Mouse (Mus musculus) urinary bladder, postnatal 4 days (tissue): Measurements from ENCODE around the gene Gramd1a.

ENCODE experiments used
- DNase-seq, 2 experiments: peaks; one replicate each; pipeline ENCODE4 v3.0.0; 2021 to 2022; ENCODE audit warnings: low spot score in 2 of 2

Gene Gramd1a

DNA sequence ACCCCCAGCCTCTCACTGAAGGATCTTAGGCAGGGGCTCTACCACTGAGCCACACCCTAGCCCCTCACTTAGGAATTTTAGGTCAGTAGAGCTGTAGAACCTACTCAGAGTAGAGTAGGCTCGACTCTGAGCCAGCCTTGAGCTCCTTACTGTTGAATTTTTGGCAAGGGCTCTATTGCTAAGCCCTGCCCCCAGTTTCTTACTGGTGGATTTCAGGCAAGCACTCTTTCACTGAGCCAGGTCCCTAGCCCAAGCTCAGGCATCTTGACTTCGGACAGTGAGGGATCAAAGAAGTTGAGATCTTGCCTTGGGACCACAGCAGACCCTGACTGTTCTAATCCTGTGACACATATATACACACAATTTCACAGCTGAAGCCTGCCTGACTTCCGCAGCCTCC, 32.0 kb downstream of the Gramd1a start:
- no peak for DNase-seq

- no peak for DNase-seq
These were observed 32.8 kb downstream of the Gramd1a start for GRCm38 (mm10) chr7:31122641-31123631.

DNA sequence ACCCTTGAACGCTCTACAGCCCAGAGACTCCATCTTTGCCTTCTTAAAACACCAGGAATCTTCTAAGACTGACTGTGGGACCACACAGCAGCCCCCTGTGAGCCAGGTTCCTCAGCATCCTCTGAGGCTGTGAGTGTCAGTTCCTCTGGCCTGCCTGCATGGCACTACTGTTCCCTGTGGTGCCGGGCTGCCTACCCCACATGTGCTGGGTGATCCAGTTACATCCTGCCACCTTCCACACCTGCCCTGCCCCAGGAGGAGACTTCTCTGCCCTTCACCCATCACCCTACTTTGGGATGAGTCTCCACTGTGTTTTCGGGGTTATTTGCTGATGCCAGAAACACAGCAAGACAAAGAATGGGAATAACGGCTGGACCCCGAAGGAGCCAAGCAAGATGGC, 36.1 kb downstream of the Gramd1a start:
- DNase-seq = no peak

- no peak for DNase-seq
These were observed 37.2 kb downstream of the Gramd1a start for GRCm38 (mm10) chr7:31118486-31118885.

GRCm38 (mm10) chr7:31117465-31117864, 38.2 kb downstream of the Gramd1a start:
- no peak for DNase-seq

- DNase-seq = no peak
These were observed 39.0 kb downstream of the Gramd1a start for GRCm38 (mm10) chr7:31116721-31117145.

- no peak for DNase-seq
These were observed 40.1 kb downstream of the Gramd1a start for GRCm38 (mm10) chr7:31115587-31116043.

DNA sequence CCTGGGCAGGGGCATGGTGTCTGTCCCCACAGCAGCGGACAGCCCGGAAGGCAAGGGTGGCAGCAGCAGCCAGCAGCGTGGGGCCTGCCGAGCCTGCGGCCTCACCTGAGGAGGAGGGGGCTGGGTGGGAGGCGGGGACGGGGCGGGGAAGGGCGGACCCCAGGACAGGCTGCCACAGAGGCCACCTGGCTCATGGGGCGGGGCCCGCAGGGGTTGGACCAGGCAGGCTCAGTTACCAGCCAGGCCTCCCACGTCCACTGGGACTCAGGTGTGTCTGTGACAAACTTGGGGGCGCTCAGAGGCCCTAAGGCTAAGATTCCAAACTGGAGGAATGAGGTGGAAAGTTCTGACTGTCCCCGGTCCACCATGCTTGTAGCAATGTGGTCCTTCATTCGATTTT, 40.5 kb downstream of the Gramd1a start, which contains the start of gene Hpn:
Gene Hpn (minus strand): TSS at position 109 of the 400 bp plus-strand sequence.
- no peak for DNase-seq

- DNase-seq = no peak
These were observed 41.0 kb downstream of the Gramd1a start for GRCm38 (mm10) chr7:31114646-31115045.

DNA sequence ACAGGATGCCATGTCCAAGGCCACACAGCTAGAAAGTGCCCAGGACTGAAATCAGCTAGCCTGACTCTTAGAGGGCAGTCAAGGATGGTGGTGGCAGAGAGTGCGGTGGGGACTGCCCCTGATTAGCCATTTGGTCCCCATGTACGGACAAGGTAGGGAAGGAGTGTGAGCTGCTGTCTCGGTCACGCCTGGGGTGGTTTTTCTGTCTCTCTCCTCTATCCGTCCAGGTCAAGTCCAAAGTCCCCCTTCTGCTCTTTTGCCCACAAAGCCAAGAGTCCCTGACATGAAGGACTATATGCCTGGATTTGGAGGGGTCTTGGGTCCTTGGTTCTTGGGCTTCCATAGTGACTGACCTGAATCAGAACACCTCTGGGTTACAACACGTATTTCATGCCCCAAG, 41.9 kb downstream of the Gramd1a start:
- no peak for DNase-seq

DNA sequence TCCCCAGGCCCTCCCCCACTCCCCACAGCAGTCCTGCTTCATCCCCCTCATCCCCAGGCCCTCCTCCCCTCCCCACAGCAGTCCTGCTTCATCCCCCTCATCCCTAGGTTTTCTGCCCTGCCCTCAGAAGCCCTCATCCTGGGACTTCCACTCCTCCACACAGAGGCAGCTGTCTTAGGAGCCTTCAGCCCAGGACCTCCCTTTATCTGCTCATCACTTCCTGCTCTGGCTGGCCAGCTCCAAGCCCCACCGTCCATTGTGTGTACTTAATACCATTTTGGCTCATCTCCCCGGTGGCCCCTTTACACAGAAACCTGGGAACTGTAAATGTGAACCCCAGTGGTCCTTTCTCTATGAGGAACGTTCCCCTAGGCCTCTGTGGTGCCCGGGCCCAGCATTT, 43.7 kb downstream of the Gramd1a start:
- no peak for DNase-seq

DNA sequence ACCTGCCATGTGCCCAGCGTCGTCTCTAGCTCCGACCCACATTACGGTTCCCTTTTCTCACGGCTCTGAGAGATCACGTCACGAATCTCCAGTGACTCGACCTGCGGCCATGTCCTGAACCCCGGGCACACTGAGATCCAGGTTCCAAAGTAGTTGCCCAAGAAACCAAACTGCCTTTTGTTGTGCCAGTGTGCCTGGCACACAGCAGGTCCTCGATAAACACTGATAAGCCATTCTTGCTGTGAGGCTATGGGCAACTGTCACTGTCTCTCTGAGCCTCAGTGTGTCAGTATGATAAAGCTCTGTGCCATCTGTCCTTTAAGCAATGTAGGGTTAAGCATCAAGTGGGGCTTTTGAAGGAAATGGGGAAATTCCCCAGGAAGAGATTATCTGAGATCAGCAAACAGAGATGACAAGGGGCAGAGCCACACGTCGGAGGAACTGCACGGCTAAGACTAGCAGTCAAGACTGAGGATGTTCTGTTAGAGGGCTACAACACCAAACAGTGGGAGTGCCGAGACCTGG, 44.8 kb downstream of the Gramd1a start:
- DNase-seq = no peak

- DNase-seq = no peak
These were observed 45.9 kb downstream of the Gramd1a start for GRCm38 (mm10) chr7:31109796-31110195.

DNA sequence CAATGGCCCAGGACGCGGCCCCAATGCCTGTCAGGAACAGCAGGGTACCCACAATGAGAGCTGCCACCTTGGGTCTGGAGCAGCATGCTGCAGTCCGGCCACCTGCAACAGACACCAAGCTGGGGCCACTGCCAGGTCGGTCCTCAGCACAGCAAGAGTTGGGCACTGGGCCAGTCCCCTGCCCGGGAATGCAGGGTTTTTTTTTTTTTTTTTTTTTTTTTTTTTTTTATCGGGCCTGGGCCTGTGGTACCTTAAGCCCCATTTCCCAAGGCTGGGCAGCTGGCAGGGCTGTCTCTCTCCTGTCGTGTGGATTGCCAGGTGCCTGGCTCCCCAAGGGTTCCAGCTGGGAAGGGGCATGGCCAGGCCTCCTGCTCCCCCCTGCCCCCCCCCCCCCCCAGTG, 46.6 kb downstream of the Gramd1a start:
- DNase-seq = no peak

DNA sequence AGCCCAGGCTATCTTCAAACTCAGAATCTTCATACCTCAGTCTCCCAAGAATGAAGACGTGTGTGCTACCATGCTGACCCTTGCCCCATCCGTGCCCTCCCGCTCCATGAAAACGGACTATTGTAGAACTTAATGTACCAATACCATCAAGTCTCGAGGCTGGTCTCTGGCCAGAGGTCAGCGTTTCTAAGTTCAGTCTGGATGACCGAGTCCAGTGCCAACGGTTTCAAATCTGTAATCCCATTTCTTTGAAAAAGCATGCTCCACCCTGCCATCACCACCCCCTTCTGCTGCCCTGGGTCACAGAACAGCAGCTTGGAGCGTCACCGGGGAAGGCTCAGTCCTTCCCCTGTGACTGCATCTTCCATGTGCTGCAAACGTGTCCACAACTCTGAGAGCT, 47.9 kb downstream of the Gramd1a start:
- DNase-seq = no peak

GRCm38 (mm10) chr7:31106166-31106565, 49.5 kb downstream of the Gramd1a start:
- DNase-seq = no peak

DNA sequence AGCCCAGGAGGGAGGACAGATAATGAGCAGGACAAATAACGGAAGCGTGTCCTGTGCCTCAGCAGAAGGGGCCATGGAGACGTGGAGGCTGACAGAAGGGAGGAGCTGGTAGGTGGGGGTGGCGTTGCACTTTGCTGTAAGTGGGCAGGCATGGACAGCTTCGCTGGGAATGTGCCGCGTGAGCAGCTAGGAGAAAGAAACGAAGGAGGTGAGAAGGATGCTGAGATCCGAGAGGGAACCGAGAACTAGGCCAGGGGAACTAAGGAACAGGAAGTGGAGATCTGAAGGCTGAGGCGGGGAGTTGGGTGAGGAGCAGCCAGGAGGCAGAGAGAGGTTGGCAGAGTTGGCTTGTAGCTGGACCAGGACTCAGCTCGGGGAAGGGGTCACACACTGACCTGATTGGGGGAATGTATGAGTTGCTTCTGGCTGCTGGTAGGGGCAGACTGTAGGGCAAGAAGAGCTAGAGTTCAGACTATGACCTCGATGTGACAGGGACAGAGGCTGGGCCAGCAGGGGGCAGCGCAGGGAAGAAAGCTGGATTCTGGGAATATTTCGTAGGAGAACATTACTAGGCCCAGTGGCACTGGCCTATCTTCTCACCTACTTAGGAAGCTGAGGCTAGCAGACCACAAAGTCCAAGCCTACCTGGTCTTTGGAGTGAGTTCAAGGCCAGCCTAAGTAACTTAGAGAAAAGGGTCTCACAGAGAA, 50.5 kb downstream of the Gramd1a start:
- DNase-seq = no peak

GRCm38 (mm10) chr7:31100786-31101185, 54.9 kb downstream of the Gramd1a start:
- no peak for DNase-seq

DNA sequence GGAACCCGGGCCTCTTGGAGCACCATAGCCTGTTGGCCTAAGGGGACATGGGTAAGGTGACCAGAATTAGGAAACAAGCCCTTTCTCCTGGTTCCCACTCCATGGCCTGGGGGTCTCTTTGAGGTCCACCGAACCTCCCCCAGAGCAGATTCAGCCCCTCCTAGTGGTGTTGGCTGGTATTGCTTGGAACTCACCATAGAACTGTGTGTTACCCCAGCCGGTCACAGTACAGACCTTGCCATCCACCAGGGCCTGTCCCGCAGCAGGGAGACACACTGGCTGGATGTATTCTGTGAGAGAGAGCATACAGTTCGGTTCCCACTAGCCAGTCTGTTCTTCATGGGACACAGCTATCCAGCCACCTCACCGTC, 56.1 kb downstream of the Gramd1a start:
- no peak for DNase-seq

DNA sequence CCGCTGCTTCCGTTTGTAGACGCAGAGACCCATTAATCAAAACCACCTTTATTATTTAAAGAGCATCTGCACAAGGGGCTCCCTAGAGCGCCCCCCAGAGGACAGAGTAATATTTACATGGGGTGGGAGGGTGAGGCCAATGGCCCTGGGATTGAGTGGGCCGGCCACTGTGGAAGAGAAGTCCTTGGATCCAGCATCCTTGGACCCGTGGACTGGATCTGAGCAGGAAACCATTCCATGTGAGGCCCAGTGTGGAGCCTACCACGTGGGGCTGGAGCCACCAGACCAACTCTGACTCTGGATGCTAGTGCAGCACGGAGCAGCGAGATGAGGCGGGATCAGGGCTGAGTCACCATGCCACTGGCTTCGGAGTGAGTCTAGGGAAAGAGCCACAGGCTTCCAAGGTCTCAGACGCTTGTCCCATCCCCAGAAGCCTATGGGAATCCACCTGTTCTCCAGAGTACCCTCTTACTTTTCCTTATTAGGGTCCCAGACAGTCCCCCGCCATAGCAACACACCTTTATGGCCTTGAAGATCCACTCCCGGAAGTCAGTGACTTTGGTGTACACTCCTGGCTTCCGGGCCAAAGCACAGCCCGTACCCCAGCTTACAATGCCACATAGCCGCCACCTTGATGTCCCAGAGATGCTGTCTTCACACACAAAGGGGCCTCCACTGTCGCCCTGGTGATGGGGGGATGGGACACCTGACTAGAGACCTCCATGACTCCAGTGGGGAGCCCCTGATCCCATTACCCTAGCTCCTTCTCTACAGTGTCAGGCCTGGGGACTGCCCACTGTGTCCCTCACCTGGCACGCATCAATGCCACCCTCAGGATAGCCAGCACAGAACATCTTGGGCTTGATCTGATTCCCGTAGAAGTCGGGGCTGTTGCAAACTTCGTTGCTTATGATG, 56.7 kb downstream of the Gramd1a start:
- DNase-seq = no peak

DNA sequence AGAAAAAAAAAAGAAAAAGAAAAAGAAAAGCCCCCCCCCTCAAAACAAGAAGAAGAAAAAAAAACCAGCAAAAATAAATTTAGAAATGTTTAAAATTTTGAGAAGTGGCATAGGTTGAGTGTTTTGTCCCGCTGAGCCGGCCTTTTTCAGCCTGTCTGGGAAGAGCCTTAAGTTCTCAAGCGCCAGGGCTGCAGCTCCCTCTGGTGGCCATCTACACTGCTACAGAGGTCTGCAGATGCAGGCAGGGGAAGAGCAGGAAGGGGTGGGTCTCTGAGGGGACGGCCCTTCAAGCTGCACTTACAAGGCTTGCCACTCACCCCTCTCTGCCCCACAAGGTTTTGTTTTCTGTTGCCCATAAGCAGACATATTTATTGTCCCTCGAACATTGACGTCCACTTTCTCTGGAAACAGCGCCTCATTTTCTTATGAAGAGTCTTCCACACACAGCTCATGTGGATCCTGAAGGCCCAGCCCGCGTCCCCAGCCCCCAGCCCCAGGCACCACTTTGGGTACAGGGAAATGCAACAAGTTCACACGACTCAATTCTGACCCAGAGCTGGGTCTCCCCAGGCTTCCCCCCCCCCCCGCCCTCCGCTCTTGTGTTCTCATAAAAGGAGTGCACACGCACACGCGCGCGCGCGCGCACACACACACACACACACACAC, 58.0 kb downstream of the Gramd1a start:
- peak; percentile 85 to 93 for DNase-seq
